Mouse (Mus musculus): ENCODE measurements around the gene Rexo5. TPM values are rescaled to one million over a fixed set of nuclear protein-coding genes. Genes with fewer than 3 reads are reported as not detected.

Rexo5 gene
- total RNA-seq, 2 experiments from 2014 or later: 1.6 to 1.7 TPM

- DNase-seq: no peak
- intact Hi-C loops (cut with DNase I): no loop called here
Observed at GRCm38 (mm10) chr7:119835996-119836777, 42.4 kb downstream of the Rexo5 start.

- DNase-seq: no peak
- intact Hi-C loops (cut with DNase I): no loop called here
Observed at GRCm38 (mm10) chr7:119841820-119842449, 48.1 kb downstream of the Rexo5 start.

DNA sequence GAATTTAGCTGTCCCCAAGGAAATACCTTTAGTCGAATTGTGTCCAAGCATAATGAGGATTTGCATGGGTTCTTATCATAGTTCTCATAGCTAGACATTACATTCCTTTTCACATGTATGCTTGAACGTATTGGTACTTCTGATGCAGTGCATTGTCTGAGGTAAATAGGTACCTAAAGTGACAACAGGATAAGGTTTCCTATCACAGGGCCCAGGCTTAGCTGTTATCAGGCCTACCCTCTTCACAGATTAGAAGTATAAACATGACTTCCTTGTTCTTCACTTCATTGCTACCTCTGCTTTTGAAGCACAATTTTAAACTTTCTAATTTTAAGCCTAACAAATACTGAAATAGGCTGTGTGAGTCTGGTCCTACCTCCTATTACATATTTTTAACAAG, 51.7 kb downstream of the Rexo5 start:
- no peak for DNase-seq
- intact Hi-C loops (cut with DNase I): no loop called here

DNA sequence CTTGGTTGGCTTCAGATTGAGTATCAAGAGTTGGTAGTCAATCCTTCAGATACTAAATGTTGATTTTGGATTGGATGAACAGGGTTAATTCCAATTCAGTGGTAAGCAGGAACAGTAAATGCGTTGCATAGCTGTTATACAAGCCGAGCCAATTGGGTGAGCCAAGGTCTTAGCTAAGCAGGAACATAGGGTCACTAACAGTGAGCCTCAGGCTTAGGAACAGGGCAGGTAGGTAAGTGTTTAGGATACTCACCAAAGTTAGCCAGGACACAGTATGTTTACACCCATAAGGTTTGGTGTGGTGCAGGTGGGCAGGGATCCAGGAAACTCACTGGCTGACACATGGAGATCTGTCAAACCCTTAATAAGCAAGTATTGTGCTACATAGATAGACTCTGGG, 53.6 kb downstream of the Rexo5 start:
- DNase-seq: no peak
- intact Hi-C loops (cut with DNase I): no loop called here

DNA sequence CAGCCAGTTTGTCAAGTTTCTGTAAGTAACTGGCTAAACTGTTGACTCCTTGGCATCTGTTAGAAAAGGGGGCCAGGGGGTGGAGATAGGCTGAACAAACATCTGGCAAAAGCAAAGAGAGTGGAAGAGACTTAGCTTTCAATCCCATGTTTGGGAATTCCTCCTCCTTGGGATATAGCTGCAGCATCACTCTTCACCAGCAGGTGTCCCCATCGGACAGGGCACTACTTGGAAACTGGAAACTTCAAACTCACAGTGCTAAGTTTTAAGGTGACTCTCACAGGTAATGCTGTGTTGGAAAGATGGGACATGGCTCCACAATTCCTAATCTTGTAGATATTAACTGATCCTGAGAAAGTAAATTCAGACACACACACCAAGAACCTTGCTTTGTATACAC, 55.3 kb downstream of the Rexo5 start:
- DNase-seq: peak; percentile 78 to 84
- intact Hi-C loops (cut with DNase I): loop anchor here (2.0 kb wide), 4 partner anchors 44 to 480 kb away; partner anchors contain the start of gene Abca15

DNA sequence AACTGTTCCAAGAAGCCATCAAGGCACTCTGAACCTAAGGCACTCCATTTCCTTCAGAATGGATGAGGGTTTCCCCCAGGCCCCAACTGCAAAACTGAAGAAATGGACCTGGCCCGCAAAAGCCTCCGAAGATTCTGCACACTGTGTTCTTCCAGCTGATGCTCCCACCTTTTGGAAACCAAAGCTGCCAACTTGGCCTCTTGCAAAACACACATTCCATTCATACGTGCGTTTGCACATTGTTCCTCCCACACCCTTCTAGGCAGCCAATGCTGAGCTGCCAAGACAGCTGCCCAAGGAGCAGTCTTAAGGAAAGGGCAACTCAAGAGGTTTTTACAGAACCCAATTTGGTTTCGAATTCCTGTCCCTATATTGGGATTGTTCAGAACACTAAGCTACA, 56.9 kb downstream of the Rexo5 start:
- intact Hi-C loops (cut with DNase I): loop anchor here (2.0 to 5.0 kb wide), 2 partner anchors 117 to 352 kb away; partner anchors contain the start of genes Abca14 and Crym
- DNase-seq: peak; percentile 50

GRCm38 (mm10) chr7:119852494-119852893, 58.7 kb downstream of the Rexo5 start:
- no peak for DNase-seq
- intact Hi-C loops (cut with DNase I): loop anchor here (5.0 kb wide), 1 partner anchor 115 kb away; no protein-coding TSS in a partner anchor

DNA sequence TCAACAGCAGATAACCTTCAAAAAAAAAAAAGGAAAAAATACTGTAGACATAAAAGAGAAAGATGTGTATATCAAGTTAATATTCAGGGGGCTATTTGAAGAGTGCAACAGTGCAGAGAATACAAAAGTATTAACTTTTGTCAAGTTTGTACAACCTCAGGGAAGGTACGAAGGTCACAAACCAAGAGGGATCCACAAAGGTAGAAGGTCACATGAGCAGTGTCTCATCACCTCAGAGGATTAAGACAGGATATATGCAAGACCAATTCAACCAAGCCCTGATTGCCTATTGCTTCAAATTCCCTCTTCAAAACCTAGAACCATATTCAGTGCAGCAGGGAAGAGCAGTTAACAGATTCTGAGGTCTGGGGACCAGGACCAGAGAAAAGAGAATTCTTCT, 59.4 kb downstream of the Rexo5 start:
- intact Hi-C loops (cut with DNase I): loop anchor here (5.0 kb wide), 1 partner anchor 114 kb away; no protein-coding TSS in a partner anchor
- no peak for DNase-seq

GRCm38 (mm10) chr7:119854362-119854761, 60.6 kb downstream of the Rexo5 start:
- no peak for DNase-seq
- intact Hi-C loops (cut with DNase I): loop anchor here (5.0 kb wide), 1 partner anchor 113 kb away; no protein-coding TSS in a partner anchor

GRCm38 (mm10) chr7:119855031-119855430, 61.2 kb downstream of the Rexo5 start:
- no peak for DNase-seq
- intact Hi-C loops (cut with DNase I): no loop called here

- intact Hi-C loops (cut with DNase I): no loop called here
- DNase-seq: no peak
Observed at GRCm38 (mm10) chr7:119859476-119859875, 65.7 kb downstream of the Rexo5 start.

DNA sequence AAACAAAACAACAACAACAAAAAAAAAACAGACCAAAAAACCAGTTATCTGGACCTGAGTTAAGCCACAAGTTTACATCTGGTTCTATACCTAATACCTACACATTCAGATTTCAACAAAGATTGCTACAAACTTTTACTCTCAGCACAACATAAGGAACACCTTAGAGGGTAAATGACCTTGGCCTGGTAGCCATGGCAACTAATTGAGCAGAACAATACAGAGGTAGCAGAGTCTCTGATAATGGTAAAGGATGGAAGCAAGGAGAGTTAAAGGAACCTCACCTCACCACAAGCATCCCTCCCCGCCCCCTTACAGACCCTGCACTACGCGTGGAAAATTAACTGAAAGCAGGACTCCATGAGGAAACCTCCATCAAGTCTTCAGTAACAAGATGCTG, 66.3 kb downstream of the Rexo5 start:
- no peak for DNase-seq
- intact Hi-C loops (cut with DNase I): loop anchor here (2.0 kb wide), 1 partner anchor 33 kb away; no protein-coding TSS in a partner anchor

GRCm38 (mm10) chr7:119860554-119860953, 66.7 kb downstream of the Rexo5 start:
- intact Hi-C loops (cut with DNase I): loop anchor here (2.0 kb wide), 1 partner anchor 32 kb away; no protein-coding TSS in a partner anchor
- DNase-seq: no peak

DNA sequence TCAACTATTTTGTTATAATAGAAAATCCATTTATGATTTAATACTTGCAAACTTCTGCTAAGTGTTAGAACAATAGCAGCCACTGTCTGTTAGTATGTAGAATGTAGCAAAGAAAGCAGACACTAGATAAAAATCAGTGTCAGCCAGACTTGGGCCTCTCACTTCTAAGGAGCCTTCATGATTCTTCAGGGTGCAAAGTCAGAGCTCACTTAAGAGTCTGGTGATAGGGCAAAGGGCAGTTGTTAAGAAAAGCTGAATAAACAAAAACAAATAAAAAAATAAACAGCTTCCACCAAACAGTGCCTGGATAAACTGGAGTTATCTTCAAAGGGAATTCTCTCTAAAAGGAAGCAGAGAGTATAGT, 67.1 kb downstream of the Rexo5 start:
- intact Hi-C loops (cut with DNase I): loop anchor here (2.0 kb wide), 1 partner anchor 32 kb away; no protein-coding TSS in a partner anchor
- no peak for DNase-seq

DNA sequence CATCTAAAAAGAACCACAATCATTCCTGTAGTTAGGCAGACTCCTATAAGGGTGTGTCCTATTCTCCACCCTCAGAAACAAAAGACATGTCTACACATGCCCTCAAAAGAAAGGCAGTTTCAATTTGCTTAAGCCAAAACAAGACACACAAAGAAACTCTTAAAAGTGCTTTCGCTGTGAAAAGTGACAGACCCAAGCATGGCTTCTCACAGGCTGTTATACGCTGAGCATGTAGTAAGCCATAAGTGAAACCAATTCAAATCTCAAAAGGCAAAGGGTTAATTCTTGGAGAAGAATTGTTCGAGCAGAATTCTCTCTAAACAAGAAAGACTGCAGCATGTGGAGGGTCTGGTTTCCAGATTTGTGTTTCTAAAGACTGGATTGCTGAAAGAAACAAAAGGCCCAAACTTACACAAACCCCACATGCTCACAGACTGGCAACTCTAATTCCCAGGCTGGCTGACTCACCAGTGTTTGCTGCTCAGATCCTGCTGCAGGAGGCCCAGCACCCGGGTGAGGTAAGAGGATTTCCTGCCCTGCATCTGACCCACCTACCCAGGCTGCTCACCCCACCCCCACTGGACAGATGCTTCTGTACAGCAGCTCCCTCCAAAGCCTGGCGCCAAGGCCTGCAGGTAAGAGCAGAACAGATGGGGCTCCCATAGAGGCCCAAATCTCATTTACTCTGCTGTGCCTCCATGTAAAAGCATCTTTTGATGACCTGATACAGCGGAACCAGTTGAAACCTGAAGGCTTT, 67.7 kb downstream of the Rexo5 start:
- DNase-seq: peak in 1 of 2 experiments; percentile 43
- intact Hi-C loops (cut with DNase I): loop anchor here (2.0 kb wide), 1 partner anchor 31 kb away; no protein-coding TSS in a partner anchor

DNA sequence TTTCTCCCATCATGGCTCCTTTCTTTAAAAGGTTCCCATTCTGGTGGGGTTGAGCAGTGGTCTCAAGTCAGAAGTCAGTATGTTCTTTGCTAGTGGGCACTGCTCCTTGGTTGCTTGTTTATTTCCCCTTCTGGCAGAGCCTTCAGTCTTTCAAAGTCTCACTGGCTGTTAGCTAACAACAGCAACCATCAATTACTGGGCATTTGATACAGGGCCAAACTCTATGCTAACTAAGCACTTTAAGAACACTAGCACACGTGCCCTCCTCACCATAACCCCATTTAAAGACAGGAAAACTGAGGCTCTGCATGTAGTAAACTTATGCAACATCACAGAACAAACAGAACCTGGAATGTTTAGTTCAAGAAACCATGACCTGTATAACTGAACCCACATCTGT, 68.4 kb downstream of the Rexo5 start:
- DNase-seq: no peak
- intact Hi-C loops (cut with DNase I): no loop called here

DNA sequence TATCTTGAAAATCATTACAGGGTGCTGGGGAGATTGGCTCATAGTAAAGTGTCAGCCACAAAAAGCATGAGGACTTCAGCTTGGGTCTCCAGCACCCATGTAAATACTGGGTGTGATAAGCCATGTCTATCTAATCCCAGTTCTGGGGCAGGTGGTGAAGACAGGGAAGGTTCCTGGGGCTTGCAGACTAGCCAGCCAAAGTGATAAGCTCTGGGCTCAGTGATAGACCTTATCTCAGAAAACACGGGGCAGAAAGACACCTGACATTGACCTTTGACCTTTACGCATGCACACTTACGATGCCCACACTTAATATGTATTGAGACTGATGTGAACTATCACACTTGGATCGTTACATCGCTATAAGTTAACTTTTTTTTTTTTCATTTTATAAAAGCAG, 70.7 kb downstream of the Rexo5 start:
- intact Hi-C loops (cut with DNase I): no loop called here
- DNase-seq: no peak

GRCm38 (mm10) chr7:119866136-119866535, 72.3 kb downstream of the Rexo5 start:
- no peak for DNase-seq
- intact Hi-C loops (cut with DNase I): no loop called here

DNA sequence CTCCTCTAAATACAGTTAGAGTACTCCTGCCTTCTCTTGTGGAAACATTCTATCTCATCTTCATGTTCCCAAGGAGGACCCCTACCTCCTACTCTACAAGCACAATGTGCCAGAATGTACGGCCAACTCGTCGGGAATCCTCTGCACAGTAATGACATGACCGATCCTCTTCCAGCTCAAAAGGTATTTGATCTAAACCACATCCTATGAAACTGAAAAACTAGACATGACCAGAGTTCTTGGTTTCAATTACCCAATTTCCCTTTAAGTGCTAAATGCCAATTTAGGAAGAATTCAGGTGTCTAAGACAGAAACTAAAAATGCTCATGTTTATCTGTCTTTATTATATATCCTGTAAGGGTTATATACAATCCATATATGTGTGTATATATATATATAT, 78.4 kb downstream of the Rexo5 start:
- intact Hi-C loops (cut with DNase I): no loop called here
- DNase-seq: no peak

DNA sequence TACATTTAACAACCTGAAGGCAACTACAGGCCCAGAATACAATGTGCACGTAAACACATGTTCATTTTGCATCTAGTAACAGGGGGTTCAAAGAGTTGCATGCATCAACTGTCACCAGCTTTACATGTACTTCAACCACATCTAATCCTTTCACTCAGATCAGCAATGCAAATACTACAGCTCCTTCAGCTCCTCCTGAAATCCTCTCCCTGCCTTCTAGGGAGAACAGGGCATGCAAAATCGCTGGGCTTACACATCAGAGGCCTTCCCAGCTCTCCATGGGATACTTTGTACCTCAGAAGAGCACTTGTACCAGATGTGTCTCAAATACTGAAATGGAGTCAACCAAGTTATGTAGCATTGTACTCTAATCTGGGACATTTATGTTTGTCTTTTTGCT, 79.2 kb downstream of the Rexo5 start:
- intact Hi-C loops (cut with DNase I): no loop called here
- DNase-seq: no peak
